Mouse (Mus musculus) forebrain, embryonic 11.5 days (tissue): Measurements from ENCODE around the gene Rnf183. TPM values are rescaled to one million over a fixed set of nuclear protein-coding genes. Genes with fewer than 3 reads are reported as not detected.

Source experiments
- ATAC-seq: fragments of 200-750 bp; cut with Nextera tagmentation; replicated peaks from 2 replicates; pipeline ENCODE4 v1.8.0; 2017; ENCODE audit warnings: moderate TSS enrichment; ENCODE audit not compliant: low FRiP score
- DNase-seq: peaks from one replicate; pipeline ENCODE4 v3.0.0-alpha.2; 2017; ENCODE audit warnings: low spot score
- H3K27ac ChIP-seq: fragments of 300-500 bp; sonication (generic); 2 replicates; pipeline ENCODE4 v1.5.1; 2014; ENCODE audit warnings: low read depth, low read length
- H3K27me3 ChIP-seq: fragments of 300-500 bp; sonication (generic); 2 replicates; pipeline ENCODE4 v1.6.1; 2014; ENCODE audit warnings: mild to moderate bottlenecking, low read length, mixed read lengths; ENCODE audit not compliant: control insufficient read depth, insufficient read depth
- H3K36me3 ChIP-seq: fragments of 300-500 bp; sonication (generic); 2 replicates; pipeline ENCODE4 v1.6.1; 2014; ENCODE audit warnings: mild to moderate bottlenecking, low read length, moderate library complexity, mixed read lengths; ENCODE audit not compliant: control insufficient read depth, insufficient read depth
- H3K4me1 ChIP-seq: fragments of 300-500 bp; sonication (generic); replicated peaks from 2 replicates; pipeline ENCODE4 v1.6.1; 2014; ENCODE audit warnings: low read length, mixed read lengths; ENCODE audit not compliant: control insufficient read depth, insufficient read depth
- H3K4me2 ChIP-seq: fragments of 300-500 bp; sonication (generic); 2 replicates; pipeline ENCODE4 v1.6.1; 2014; ENCODE audit warnings: low read depth, mild to moderate bottlenecking, low read length, moderate library complexity, mixed read lengths; ENCODE audit not compliant: severe bottlenecking
- H3K4me3 ChIP-seq: fragments of 300-500 bp; sonication (generic); 2 replicates; pipeline ENCODE4 v1.5.1; 2014; ENCODE audit warnings: low read depth, low read length
- H3K9ac ChIP-seq: fragments of 300-500 bp; sonication (generic); 2 replicates; pipeline ENCODE4 v1.6.1; 2014; ENCODE audit warnings: low read length
- H3K9me3 ChIP-seq: fragments of 300-500 bp; sonication (generic); 2 replicates; pipeline ENCODE4 v1.6.1; 2016; ENCODE audit warnings: low read length, mixed read lengths; ENCODE audit not compliant: control insufficient read depth
- WGBS: fragments of 180-500 bp; shearing (Covaris S2); extraction: QIAGEN DNeasy Blood & Tissue Kit; methylation state at CpG from one replicate; pipeline ENCODE4 v1.1.7; 2014; 5-methylcytosine and 5-hydroxymethylcytosine counted together
- polyA plus RNA-seq: library from polyadenylated mRNA; unstranded; fragments of >200 nt; fragmentation: Nextera tagmentation; extraction: Ambion mirVana; gene quantifications from 2 replicates; pipeline ENCODE4 v1.2.1, GENCODE M21; 2014

Rnf183 gene
- polyA plus RNA-seq, 1 experiment from 2014 or later = not detected

- Histone ChIP-seq H3K4me1 (no peaks in the 10 kb centered on the region), H3K9ac (no peak overlapping the region), H3K4me3 (no peak overlapping the region), H3K4me2 (no peak overlapping the region), H3K36me3 (peaks cover 12% of the 10 kb centered on the region; the same call in 1 of the 2 replicates), H3K9me3 (no peaks in the 10 kb centered on the region), H3K27ac (no peak overlapping the region), H3K27me3 (no peaks in the 10 kb centered on the region)
- ATAC-seq (no peak), DNase-seq (no peak)
- WGBS = 96% methylated on average over 3 of the region's 3 CpGs
These were observed 36.1 kb downstream of the Rnf183 start for GRCm38 (mm10) chr4:62398956-62399355.

DNA sequence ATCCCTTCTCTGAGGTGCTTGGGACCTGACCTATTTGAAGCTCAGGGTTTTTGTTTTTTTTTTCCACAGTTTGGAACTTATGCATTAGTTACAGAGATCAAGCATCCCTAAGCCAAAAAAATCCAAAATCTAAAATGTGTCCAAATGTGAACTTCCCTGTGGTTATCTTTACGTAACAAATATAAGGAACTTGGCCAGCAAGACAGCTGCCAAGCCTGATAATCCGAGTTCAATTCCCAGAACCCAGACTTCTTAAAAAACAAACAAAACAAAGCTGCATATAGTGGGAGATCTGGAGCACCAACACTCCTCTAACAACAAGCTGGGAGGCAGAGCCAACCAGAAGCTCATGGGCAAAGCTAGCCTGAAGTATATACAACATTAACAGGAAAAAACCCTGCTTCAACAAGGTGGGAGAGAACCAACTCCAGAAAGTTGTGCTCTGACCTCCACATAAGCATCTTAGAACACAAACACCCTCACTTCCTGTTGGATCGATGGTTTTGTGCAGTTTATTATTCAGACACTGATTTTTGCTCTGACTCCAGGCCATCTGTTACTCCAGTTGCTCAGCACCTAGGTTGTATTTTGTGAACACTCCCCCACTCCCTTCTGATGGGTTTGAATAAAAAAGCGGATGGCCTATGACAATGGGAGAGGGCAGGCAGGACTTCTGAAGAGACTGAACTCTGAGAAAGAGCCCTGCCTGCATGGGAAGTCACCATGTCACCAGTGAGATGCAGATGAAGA lies 37.3 kb downstream of the Rnf183 start:
- peaks cover 12% of the 10 kb centered on the region; the same call in 1 of the 2 replicates for H3K36me3 ChIP-seq
- DNase-seq = no peak

GRCm38 (mm10) chr4:62395806-62396205 lies 39.2 kb downstream of the Rnf183 start:
- DNase-seq (no peak), ATAC-seq (no peak)
- H3K27ac ChIP-seq = no peak overlapping the region
- H3K36me3 ChIP-seq = peaks cover 12% of the 10 kb centered on the region; the same call in 1 of the 2 replicates
- H3K4me3 ChIP-seq = no peak overlapping the region
- H3K4me1 ChIP-seq = no peaks in the 10 kb centered on the region
- no peaks in the 10 kb centered on the region for H3K27me3 ChIP-seq
- H3K9ac ChIP-seq = no peak overlapping the region
- no peak overlapping the region for H3K4me2 ChIP-seq
- WGBS = 97% methylated on average over 1 of the region's 1 CpGs
- no peaks in the 10 kb centered on the region for H3K9me3 ChIP-seq

More for the DNA sequence above, 37.3 kb downstream of the Rnf183 start:
- H3K27ac ChIP-seq = no peak overlapping the region
- no peaks in the 10 kb centered on the region for H3K4me1 ChIP-seq
- no peak overlapping the region for H3K9ac ChIP-seq
- WGBS = 89% methylated on average over 4 of the region's 4 CpGs
- ATAC-seq = no peak
- H3K4me3 ChIP-seq = no peak overlapping the region
- H3K4me2 ChIP-seq = no peak overlapping the region
- H3K27me3 ChIP-seq = no peaks in the 10 kb centered on the region
- H3K9me3 ChIP-seq = no peaks in the 10 kb centered on the region

GRCm38 (mm10) chr4:62393459-62393858 lies 41.6 kb downstream of the Rnf183 start:
- DNase-seq (peak; percentile 51), ATAC-seq (peak; percentile 56; the same call in 1 of the 2 replicates)
- Histone ChIP-seq H3K9me3 (no peaks in the 10 kb centered on the region), H3K27ac (peak overlapping the region; percentile 46; the same call in 1 of the 2 replicates), H3K4me3 (no peak overlapping the region), H3K9ac (no peak overlapping the region), H3K27me3 (no peaks in the 10 kb centered on the region), H3K4me1 (no peaks in the 10 kb centered on the region), H3K36me3 (peaks cover 2% of the 10 kb centered on the region; the same call in 1 of the 2 replicates), H3K4me2 (no peak overlapping the region)
- 44% methylated on average over 6 of the region's 6 CpGs for WGBS

DNA sequence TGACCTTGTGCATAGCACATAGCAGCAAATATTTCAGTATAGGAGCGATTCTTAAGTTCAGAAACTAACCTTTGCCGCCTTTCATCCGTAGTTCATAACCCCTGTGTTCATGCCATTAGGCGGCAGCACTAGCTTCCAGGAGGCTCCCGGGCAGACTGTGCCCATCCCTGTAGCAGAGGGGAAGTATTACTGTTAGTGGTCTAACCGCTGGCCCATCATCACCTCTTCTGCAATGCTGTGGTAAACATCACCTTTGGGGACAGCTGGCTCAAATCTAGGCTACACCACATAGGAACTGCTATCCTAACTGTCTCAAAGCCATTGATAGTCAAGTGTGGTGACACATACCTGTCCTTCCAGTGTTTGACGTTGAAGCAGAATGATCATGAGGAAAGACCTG lies 43.2 kb downstream of the Rnf183 start:
- H3K4me3 ChIP-seq = no peak overlapping the region
- no peak overlapping the region for H3K4me2 ChIP-seq
- H3K9ac ChIP-seq = no peak overlapping the region
- 89% methylated on average over 7 of the region's 7 CpGs for WGBS
- H3K9me3 ChIP-seq = no peaks in the 10 kb centered on the region
- H3K27me3 ChIP-seq = no peaks in the 10 kb centered on the region
- ATAC-seq (no peak), DNase-seq (no peak)
- H3K27ac ChIP-seq = no peak overlapping the region
- H3K36me3 ChIP-seq = no peaks in the 10 kb centered on the region; the same call in 1 of the 2 replicates
- no peaks in the 10 kb centered on the region for H3K4me1 ChIP-seq

GRCm38 (mm10) chr4:62389592-62390512 lies 45.2 kb downstream of the Rnf183 start:
- no peaks in the 10 kb centered on the region for H3K4me1 ChIP-seq
- no peak overlapping the region for H3K4me2 ChIP-seq
- no peaks in the 10 kb centered on the region for H3K27me3 ChIP-seq
- H3K4me3 ChIP-seq = no peak overlapping the region
- H3K27ac ChIP-seq = no peak overlapping the region
- DNase-seq = no peak
- no peaks in the 10 kb centered on the region for H3K9me3 ChIP-seq
- no peaks in the 10 kb centered on the region; the same call in 1 of the 2 replicates for H3K36me3 ChIP-seq
- no peak for ATAC-seq
- 94% methylated on average over 5 of the region's 5 CpGs for WGBS
- H3K9ac ChIP-seq = no peak overlapping the region

DNA sequence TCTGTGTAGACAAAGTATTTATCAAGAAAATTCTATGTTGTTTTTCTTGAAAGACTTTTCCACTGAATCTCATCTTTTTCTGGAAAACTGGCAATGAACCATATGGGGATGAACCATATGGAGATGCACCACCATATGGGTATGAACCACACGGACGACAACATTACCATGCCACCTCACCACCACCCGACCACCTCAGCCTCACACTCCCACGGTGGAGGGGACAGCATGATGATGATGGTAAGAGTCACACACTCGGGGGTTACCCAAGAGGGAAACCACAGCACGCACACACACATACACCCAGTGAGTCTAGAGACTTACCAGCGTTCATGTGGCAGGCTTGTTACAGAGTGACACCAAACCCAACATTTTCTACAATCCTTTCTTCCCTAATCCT lies 49.6 kb downstream of the Rnf183 start:
- WGBS = 92% methylated on average over 7 of the region's 7 CpGs
- H3K27ac ChIP-seq = no peak overlapping the region
- no peaks in the 10 kb centered on the region for H3K9me3 ChIP-seq
- H3K4me2 ChIP-seq = no peak overlapping the region
- no peak overlapping the region for H3K9ac ChIP-seq
- H3K4me3 ChIP-seq = no peak overlapping the region
- H3K4me1 ChIP-seq = no peaks in the 10 kb centered on the region
- ATAC-seq = no peak
- no peaks in the 10 kb centered on the region for H3K27me3 ChIP-seq
- DNase-seq = no peak
- no peaks in the 10 kb centered on the region; the same call in 1 of the 2 replicates for H3K36me3 ChIP-seq

DNA sequence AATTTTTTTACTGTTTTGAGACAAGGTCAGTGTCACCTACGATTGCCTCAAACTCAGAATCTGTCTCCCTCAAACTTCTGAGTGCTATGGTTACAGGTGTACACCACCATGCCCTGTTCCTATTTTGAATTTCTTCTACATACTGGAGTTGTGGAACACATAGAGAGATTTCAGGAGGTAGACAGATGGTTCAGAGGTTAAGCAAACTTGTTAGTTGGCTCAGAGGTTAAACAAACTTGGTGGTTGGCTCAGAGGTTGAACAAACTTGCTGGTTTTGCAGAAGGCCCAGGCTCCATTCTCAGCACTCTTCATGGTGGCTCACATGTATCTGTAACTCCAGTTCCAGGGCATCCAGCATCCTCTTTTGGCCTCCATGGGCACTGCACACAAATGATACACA lies 50.9 kb downstream of the Rnf183 start:
- Histone ChIP-seq H3K27ac (no peak overlapping the region), H3K4me3 (no peak overlapping the region), H3K9me3 (no peaks in the 10 kb centered on the region), H3K27me3 (no peaks in the 10 kb centered on the region), H3K36me3 (no peaks in the 10 kb centered on the region; the same call in 1 of the 2 replicates), H3K9ac (no peak overlapping the region), H3K4me2 (no peak overlapping the region), H3K4me1 (no peaks in the 10 kb centered on the region)
- ATAC-seq (no peak), DNase-seq (no peak)
- WGBS = 89% methylated on average over 1 of the region's 1 CpGs
